Mouse (Mus musculus) testis, adult 2 months (tissue): Measurements from ENCODE around the gene Atox1.

Source experiments
- CTCF ChIP-seq: fragments of 200-500 bp; IDR thresholded peaks from 2 replicates; pipeline ENCODE4 v1.5.1; 2012; ENCODE audit warnings: low read depth, mild to moderate bottlenecking, inconsistent platforms, low read length, moderate library complexity; ENCODE audit not compliant: control insufficient read depth, insufficient read depth, insufficient replicate concordance
- POLR2A ChIP-seq: fragments of 200-500 bp; IDR thresholded peaks from 2 replicates; pipeline ENCODE4 v1.6.1; 2012; ENCODE audit warnings: low read depth, mild to moderate bottlenecking, inconsistent platforms, low read length, moderate library complexity; ENCODE audit not compliant: control insufficient read depth

GRCm38 (mm10) chr11:55469923-55470691 lies 9.1 kb upstream of the Atox1 start:
- no peak; the same call in 1 of the 2 replicates for TF ChIP-seq POLR2A
- no peak for TF ChIP-seq CTCF
